Mouse (Mus musculus) heart, postnatal 36 days (tissue): Measurements from ENCODE around the gene Atp13a4. TPM values are rescaled to one million over a fixed set of nuclear protein-coding genes. Genes with fewer than 3 reads are reported as not detected.

ENCODE experiments used
- DNase-seq, 2 experiments: peaks; one replicate each; pipeline ENCODE4 v3.0.0; 2021 to 2022
- intact Hi-C: fragments of 180-260 bp; cut with DNase I; formaldehyde crosslinking; loops from one replicate; pipeline ENCODE4 v1.15.1; 2025
- total RNA-seq, 2 experiments: library from RNA; stranded (reverse); gene quantifications; 2 replicates each; pipeline ENCODE4 v1.2.3; 2021

The Atp13a4 gene
- not detected for total RNA-seq

DNA sequence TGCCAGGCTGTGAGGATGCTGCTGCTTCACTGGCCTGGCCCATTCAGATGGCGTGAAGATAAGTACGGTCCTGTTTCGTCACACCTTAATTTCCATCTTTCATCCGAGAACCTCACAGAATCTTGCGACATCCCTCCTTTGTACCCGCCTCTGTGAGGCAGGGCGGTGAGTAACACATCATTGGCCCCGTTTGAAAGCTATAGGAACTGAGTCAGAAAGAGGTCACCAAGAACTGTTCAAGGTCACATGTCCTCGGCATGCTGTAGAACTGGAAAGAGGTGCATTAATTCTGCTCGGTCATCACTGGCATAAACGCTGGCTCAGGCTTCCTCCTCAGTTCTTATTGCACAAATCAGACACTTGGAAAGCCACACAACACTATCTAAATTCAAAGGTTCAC lies at the start of gene Atp13a4:
TSS of gene Atp13a4 (minus strand) at position 36 of the 400 bp plus-strand sequence.
- DNase-seq: no peak
- intact Hi-C loops: no loop called here

DNA sequence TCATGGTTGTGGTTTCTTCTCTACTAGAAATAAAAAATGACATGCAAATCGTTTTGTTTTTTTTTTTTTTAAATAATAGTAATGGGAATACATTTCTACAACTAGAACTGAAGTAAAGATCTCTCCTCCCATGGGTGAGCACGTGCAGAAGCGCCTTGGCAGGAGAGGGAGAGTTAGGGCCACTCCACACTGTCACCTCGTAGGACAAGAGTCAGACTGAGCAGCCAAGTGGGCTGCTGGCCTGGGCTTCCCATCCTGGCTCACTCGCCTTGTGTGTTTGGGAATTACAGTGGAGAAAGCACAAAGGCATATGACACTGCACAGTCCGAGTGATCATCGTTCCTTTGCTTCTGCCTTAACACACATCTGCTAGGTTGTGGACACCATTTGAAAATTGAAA lies 47.5 kb upstream of the Atp13a4 start:
- no peak for DNase-seq

DNA sequence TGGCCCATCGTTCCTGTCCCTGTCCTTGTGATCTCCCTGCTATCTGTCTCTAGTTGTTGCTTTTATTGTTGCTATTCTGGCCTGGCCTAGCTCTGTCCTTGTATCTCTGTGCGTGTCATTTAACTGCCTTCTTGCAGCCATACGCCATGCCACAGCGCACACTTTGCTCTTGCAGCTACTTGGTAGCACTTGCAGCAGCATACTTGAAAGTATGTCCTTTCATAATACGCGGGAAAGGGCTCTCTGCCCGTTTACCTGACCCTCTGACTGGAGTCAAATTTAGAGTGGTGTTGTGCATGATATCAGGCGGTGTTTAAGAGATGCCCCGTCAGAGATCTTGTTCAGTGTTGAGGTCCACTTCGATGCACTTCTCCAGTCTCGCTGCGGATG lies 35.1 kb upstream of the Atp13a4 start:
- intact Hi-C loops: loop anchor here (5.0 kb wide), 1 partner anchor 742 kb away; no protein-coding TSS in a partner anchor
- peak in 1 of 2 experiments; percentile 5 for DNase-seq

More for the DNA sequence above, 47.5 kb upstream of the Atp13a4 start:
- intact Hi-C loops: no loop called here

DNA sequence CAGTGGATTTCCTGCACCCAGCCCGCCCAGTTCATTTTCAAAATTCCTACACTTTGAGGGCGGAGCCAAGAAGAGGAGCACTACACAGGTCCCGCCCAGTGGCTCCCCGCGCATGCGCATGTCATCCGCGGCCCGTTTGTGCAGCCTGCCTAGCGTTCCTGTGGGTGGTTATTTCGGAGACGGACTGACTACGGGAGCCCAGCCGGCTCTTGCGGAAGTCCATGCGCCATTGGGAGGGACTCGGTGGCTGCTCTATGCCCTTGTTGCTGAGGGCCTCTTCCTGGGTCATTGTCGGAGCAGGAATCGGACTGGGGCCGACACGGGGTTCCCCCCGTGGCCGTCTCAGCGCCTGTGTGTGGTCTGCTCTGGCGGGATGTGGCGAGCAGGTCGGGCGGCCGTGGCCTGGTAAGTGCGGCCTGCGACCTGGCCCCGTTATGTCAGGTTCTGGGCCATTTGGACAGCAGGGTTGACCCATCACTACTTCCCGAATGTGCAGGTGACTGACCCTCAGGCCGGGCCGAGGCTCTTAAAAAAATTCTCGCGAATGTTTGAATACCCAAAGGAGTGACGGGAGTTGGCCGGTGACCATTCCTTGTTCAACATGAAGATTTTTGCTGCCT lies 34.6 kb upstream of the Atp13a4 start, which contains the start of gene Opa1:
TSS of gene Opa1 (plus strand) at position 168 of the 620 bp plus-strand sequence.
- peak; percentile 98 to 100 for DNase-seq
- intact Hi-C loops: loop anchor here (5.0 kb wide), 1 partner anchor 742 kb away; no protein-coding TSS in a partner anchor

DNA sequence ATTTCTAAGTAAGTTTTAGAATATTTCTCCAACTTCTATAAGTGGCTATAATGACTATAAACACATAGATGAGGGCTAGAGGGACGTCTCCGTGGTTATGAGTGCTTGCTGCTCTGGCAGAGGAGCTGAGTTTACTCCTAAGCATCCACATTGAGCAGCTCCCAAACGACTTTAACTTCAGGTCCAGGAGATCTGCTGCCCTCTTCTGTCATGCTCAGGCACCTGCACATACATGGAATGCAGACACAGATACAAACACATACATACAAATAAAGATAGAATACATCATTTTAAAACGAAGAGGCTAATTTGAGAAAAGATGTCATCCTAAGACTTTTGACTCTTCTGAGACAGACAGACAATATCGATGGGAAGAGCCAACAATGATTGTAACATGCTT lies 31.0 kb upstream of the Atp13a4 start:
- intact Hi-C loops: loop anchor here (5.0 kb wide), 1 partner anchor 738 kb away; no protein-coding TSS in a partner anchor
- DNase-seq: no peak

DNA sequence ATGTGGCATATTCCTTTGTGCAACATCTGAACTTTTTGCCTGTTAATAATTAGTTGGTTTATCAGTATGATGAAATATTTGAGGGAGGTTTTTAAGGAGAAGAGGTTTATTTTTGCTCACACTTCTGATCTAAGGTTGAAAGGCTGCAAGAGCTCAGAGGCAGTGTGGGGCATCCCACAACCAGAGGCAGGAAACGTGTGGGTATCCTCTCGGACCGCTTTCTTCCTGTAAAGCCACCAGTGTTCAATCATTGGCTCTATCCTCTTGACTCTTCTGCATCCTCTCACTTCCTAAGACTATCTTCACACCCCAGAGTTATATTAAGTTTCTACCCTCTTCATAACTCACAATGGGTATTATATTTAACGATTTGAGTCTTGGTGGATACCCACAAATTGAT lies 29.3 kb upstream of the Atp13a4 start:
- intact Hi-C loops: no loop called here
- DNase-seq: no peak

DNA sequence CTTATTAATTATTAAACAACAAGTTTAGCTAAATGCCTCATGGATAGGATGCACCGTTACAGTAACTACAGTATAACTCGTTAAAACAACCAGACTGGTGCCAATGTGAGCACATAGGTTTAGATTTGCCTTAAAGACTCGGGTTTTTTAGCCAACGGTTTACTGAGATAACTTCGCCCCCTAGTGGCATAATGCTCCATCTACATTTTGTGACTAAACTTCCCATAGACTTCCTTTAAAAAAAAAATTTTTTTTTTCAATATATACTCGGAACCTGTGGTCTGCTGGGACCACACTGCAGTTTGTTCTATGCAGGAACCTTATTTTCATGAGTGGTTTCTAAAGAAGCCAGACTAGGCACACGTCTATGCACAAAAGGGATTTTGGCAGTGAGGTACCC lies 16.2 kb upstream of the Atp13a4 start:
- peak; percentile 12 to 30 for DNase-seq
- intact Hi-C loops: loop anchor here (1.0 to 10.0 kb wide), 3 partner anchors 126 to 968 kb away; no protein-coding TSS in a partner anchor

DNA sequence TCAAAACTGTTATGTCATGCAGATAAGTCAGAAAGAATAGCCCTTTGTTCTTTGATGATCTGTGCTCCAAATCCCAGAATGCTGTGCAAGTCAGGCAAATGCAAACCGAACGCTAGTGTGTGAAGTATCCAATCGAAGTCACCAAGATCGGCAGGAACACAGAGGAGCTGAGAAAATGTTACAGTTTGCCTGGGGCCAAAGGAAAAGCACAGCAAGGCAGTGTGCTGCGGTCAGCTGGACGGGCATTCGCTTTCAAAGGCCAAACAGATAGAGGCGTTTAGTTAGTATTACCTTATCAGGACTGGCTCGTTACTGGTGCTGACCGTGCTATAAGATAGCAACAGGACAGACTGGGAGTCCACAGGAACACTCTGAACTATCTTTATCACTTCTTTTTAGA lies 15.8 kb upstream of the Atp13a4 start:
- peak in 1 of 2 experiments; percentile 3 for DNase-seq
- intact Hi-C loops: loop anchor here (2.0 to 10.0 kb wide), 2 partner anchors 126 to 968 kb away; no protein-coding TSS in a partner anchor

DNA sequence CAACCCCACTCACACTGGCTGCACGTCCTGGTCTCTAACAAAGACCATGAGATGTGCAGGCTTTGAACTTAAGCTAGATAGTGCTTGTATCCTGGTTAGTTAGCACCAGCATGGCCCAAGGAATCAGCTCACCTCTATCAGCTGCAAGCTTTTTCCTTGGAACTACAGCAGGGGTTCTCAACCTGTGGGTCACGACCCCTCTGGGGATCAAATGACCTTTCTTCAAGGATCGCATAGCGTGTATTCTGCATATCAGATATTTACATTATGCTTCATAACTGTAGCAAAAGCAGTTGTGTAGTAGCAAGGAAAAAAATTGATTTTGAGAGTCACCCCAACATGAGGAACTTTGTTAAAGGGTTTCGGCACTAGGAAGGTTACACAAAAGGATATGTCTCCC lies 15.0 kb upstream of the Atp13a4 start:
- intact Hi-C loops: loop anchor here (2.0 to 10.0 kb wide), 3 partner anchors 125 to 967 kb away; no protein-coding TSS in a partner anchor

DNA sequence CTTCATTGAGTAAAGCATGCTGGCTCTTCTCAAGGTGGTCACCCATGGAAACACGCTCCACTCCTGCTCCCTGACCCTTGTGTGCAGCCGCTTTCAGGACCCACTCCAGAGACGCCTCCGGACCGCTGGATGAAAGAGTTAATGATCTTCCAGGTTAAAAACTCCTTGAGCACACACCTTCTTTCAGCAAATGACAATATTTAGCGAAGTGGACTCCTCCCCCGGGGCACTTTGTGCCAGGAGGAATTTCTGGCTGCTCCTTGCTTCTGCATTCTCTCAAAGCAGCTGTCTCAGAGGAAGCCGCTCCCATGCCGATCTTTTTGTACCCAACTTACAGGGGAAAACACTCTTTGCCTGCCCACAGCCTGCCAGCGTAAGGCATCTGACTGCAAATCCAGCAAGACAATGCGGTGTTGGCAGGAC lies 3.4 kb downstream of the Atp13a4 start:
- no peak for DNase-seq
- intact Hi-C loops: no loop called here

More for the DNA sequence above, 15.0 kb upstream of the Atp13a4 start:
- no peak for DNase-seq

DNA sequence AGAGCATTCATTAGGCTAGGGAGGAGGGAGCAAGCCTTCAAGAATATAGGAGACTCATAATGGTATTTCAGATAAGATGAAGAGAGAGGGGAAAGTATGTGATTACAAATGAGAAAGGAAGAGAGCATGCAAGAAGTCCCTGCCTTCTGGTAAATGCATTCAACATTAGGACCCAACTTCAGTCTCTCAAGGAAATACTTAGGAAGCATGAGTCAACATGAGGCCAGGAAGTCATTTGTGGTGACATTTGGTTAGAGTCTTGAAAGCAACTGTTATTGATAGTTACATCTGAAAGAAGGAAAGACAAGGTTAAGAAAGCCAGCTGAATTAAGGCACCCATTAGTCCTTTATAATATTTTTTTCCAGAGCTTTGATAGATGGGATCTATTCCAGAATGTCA lies 4.8 kb downstream of the Atp13a4 start:
- DNase-seq: no peak
- intact Hi-C loops: no loop called here

DNA sequence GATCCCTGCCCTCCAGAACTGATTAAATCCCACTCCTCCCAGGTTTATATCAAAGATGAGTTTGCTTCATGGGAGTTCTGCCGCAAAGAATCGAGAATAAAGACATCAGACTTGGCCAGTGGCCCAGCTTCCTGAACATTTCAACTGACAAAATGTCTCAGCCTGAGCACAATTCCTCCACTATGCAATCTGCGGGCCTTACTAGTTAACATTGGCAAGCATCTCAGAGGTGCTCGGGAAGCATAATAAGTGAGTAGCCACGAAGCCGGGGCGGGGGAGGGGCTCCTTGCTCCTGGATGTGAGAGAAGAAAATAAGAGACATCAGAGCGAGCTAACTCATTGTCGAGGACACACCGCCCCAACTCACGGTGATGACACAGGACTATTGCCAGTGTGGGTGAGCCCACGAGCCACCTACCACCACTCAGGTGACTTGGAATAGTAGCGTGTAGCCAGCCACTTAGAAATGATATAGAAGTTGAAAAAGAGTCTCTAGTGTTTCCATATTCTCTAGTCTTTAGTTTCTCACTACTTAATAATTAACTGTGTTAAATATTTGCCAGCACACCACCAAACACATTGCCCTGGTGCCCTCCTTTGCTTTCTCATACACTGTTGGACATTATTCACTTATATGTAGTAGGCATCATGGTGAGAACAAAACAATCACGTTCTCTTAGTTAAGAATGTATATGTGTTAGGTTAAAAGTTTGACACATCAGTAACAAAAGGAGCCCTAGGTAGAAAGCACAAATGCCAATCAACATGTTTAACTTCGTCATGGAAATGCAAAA lies 8.1 kb downstream of the Atp13a4 start:
- intact Hi-C loops: no loop called here

DNA sequence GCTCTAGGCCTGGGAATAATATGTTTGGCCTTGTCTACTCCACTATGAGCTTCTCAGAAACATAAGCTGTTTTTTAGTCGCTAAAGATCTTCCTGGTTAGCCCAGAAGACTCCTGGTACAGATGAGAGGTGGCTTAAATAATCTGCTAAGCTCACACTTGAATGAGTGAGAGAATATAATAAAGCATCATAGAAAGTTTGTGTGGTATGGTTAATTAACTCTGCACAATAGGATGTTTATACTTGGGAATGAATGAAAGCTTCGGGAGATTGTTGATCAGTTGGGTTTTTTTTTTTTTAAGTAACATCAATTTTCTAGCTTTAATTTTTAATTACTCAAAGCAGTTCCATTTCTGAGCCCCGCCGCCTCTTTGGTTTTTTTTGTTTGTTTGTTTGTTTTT lies 8.8 kb downstream of the Atp13a4 start:
- intact Hi-C loops: no loop called here
- no peak for DNase-seq

More for the DNA sequence above, 8.1 kb downstream of the Atp13a4 start:
- no peak for DNase-seq

DNA sequence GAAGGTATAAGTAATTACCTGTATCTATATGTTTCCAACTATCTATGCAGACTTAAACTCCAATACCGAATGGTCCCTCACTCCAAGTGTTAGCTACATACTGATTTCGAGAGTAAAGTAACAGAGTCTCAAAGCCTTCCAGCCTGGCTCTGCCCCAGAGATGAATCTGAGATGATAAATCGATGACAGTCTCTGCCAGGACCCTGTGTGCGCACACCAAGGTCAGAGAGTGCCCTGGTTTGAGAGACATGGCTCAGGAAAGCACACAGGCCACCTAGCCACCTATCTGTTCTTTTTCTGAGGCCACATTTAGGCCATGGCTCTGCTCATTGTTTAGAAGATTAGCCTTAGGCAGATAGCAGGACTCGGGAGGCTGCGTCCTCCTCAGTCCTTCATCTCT lies 11.0 kb downstream of the Atp13a4 start:
- intact Hi-C loops: no loop called here
- DNase-seq: no peak

DNA sequence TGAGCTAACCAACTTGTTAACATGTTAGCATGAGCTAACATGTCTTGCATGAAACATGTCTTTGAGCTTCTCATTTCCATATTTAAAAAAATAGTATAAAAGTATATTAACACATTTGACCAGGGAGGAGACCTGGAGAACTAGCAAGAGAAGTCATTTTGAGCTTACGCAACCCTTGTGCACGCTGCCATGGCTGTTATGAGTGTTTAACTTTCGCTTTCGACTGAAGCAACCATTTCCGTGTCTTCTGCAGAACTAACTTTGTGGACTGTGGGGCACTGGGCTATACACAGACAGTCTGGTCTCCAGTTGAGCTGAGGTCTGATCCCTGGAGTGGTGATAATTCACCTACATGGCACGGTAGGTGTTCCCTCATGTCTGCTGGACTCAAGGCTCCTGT lies 17.6 kb downstream of the Atp13a4 start:
- intact Hi-C loops: no loop called here
- DNase-seq: no peak

DNA sequence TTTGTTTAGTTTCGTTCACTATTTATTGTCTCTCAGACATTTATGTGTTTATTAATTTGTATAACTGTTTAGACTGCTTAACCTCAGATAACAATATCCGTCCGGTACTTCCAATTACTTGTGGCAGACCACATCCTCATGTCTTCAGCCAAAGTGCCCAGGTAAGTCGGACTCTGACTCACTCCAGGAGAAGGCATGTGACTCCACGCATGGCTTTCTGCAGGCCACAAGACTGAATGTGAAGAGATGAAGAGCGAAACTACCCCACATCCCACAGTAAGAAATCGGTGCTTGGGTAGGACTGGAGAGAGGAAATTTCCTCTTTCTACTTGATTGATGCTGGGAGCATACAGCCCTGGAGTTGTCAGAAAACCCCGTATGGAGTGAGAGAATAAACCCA lies 18.1 kb downstream of the Atp13a4 start:
- intact Hi-C loops: no loop called here
- no peak for DNase-seq

DNA sequence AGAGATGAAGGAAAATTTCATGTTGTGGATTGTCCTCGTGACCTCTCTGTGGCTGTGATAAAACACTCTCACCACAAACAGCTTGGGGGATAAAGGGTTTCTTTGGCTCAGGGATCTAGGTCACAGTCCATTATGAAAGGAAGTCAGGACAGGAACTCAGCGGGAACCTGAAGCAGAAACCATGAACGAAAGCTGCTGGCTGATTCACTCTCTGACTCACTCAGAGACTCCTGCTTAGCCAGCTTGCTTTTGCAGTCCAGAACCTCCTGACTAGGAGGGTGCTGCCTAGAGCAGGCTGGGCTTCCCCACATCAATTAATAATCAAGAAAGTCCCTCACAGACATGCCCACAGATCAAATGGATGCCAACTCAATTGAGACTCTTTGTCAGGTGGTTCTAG lies 32.2 kb downstream of the Atp13a4 start:
- intact Hi-C loops: no loop called here
- DNase-seq: no peak

DNA sequence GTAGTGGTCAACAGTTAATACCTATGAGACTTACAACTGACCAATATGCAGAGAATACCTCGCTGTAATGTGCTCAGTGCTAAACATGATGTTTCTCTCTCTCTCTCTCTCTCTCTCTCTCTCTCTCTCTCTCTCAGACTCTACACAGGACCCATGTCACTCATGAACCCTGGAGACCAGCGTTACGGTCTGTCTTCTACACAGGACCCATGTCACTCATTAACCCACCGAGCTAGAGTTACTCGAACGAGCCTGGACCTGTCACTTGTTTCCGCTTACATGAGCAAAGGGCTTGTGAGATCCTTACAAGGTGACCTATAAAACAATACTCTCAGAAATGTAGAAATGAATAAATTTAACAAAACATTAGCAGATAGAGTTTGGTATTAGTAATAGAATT lies 33.9 kb downstream of the Atp13a4 start:
- intact Hi-C loops: no loop called here

DNA sequence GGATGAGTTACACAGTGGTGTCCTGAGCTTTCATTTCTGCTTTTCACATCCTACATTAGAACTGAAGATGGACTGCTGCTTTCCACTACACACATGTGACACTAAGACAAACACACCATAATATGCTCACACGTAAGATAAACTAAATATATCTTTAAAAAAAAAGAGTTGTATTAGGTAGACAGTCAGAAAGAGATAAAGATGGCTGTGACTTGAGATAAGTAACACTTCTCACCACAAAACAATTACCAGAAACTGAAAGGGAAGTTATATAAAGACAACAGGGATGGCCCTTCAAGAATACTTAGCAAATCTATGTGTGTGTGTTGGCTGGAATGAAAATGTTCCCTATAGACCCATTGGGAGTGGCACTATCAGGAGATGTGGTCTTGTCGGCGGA lies 34.8 kb downstream of the Atp13a4 start:
- no peak for DNase-seq
- intact Hi-C loops: no loop called here

More for the DNA sequence above, 33.9 kb downstream of the Atp13a4 start:
- DNase-seq: no peak

DNA sequence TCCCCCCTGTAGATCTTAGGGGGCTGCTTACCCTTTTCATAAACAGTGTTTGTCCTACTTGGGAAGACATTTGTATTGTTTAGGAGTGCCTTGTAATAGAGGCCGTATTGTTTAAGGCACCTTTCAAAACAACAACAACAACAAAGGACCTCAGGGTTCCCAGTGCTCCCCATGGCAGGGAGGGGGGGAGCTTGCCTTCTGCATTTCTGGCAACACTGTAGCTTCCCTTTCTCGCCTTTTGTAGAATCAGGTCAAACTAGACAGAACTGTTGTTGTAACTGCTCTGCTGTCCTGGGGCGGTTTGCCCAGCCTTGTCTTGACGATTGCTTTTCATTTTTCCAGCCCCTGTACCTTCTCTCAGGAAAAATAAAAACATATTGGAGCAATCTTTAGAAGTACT lies 40.0 kb downstream of the Atp13a4 start:
- intact Hi-C loops: no loop called here
- DNase-seq: no peak

DNA sequence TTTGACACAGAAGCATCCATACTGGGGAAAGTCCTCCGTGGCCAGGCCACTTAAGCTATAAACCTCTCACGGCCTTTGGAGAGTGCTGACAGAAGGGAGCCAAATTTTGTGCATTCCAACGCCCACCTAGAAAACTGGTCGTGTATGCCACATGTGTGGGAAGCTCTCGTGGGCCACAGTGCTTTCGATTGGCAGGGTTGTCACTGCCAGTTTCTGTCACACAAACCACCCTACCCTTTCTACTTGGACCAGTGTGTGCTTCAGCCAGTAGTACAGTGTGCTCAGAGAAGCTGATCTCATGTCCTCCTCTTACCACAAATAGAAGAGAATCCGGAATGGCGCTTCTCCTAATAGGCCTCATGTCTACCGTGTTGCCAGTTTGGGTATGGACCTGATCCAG lies 40.5 kb downstream of the Atp13a4 start:
- no peak for DNase-seq
- intact Hi-C loops: no loop called here

DNA sequence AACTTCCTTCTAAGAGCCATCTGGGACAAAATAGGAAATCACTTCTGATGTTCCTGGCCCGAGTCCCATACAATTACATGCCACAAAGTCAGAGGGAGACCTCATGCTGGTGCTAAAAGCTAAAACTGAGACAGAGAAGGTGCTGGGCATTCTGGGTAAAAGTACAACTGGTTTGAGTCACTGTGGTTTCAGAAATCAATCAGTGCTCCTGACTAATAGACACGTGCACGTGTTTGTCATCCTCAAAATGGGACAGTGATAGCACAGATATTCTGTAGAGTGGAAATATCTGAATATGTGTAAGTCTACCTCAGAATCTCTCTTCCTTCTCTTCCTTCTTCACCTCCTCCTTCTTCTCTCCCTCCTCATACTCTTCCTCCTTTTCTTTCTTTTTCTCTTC lies 53.6 kb downstream of the Atp13a4 start:
- intact Hi-C loops: no loop called here

More for the DNA sequence above, 53.6 kb downstream of the Atp13a4 start:
- no peak for DNase-seq
